Mouse (Mus musculus): ENCODE measurements at regions not wholly inside any gene's neighbourhood (a gene's known extent, or its start where the extent isn't known, plus 50 kb on each side); places are given as distances from the start of the nearest gene placed in this dataset.

DNA sequence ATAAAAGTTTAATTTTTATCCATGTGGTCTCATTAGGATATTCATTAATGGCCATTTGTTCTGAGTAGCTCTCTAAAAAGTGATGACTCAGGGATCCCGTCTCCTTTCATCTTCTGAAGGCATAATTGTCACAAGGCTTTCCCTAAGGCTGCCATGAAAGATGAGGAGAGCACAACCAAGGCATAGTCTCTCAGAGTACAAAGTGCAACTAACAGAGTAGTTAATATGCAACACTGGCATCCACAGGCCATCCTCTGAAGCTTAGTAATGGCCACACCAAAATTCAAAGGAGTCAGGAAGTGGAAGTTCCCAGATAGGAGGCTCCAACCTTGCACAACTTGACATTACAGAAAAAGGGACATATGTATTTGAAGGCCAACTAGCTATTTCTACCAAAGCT is 97.1 kb upstream of the Bmp4 start:
- Histone ChIP-seq H3K27ac (replicated peaks) (no peak overlapping the region), H3K36me3 (no peaks in the 10 kb centered on the region), H3K4me2 (no peak overlapping the region), H3K27me3 (no peaks in the 10 kb centered on the region), H3K9me3 (no peaks in the 10 kb centered on the region), H3K4me3 (no peak overlapping the region), H3K4me1 (replicated peaks) (no peaks in the 10 kb centered on the region), H3K9ac (no peak overlapping the region)
- WGBS: 86% methylated on average over 1 of the region's 1 CpGs
- ATAC-seq (ENCODE audit: low read depth): no peak

DNA sequence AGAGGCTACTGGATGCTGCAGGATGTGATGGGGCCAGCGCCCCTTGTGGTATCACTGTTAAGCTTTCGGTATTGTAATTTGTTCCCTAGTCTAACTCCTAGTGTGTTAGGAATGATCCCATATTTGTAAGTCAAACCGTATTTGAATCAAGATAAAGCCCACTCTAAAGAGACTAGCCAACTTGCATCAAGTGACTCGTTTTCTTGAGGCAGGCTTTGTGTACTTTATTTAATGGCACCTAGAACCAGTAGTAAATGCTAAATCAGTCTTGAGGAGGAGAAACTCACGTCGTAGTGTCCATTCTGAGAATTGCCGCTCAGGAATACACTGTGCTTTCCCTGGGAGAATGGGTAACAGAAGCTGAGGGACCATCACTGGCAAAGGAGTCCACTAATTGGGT is 89.9 kb upstream of the Bmp4 start:
- Histone ChIP-seq H3K4me1 (replicated peaks) (no peaks in the 10 kb centered on the region), H3K9me3 (no peaks in the 10 kb centered on the region), H3K36me3 (no peaks in the 10 kb centered on the region), H3K27ac (replicated peaks) (no peak overlapping the region), H3K9ac (no peak overlapping the region), H3K27me3 (no peaks in the 10 kb centered on the region), H3K4me2 (no peak overlapping the region), H3K4me3 (no peak overlapping the region)
- 86% methylated on average over 7 of the region's 7 CpGs for WGBS
- no peak for ATAC-seq (ENCODE audit: low read depth)

DNA sequence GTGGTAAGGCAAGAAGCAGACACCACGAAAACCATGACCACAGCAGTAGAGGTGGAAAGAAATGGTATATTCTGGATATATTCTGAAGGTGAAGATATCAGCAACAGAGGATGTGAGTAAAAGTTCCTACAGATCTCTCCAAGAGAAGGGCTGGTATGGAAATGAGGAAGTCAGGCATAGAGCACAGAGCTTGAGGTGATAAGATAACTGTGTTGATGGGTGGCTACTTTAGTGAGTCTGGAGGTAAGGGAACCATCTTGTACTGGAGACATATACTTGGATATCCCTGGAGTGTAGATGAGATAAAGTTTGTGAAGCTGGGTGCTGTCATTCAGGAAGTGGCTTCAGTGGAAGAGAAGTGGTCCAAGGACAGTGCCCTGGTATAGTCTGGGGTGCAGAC is 85.5 kb upstream of the Bmp4 start:
- ATAC-seq (ENCODE audit: low read depth): no peak
- Histone ChIP-seq H3K27ac (replicated peaks) (no peak overlapping the region), H3K4me3 (no peak overlapping the region), H3K36me3 (no peaks in the 10 kb centered on the region), H3K4me1 (replicated peaks) (no peaks in the 10 kb centered on the region), H3K9me3 (no peaks in the 10 kb centered on the region), H3K4me2 (no peak overlapping the region), H3K9ac (no peak overlapping the region), H3K27me3 (no peaks in the 10 kb centered on the region)
- 79% methylated on average over 1 of the region's 1 CpGs for WGBS

DNA sequence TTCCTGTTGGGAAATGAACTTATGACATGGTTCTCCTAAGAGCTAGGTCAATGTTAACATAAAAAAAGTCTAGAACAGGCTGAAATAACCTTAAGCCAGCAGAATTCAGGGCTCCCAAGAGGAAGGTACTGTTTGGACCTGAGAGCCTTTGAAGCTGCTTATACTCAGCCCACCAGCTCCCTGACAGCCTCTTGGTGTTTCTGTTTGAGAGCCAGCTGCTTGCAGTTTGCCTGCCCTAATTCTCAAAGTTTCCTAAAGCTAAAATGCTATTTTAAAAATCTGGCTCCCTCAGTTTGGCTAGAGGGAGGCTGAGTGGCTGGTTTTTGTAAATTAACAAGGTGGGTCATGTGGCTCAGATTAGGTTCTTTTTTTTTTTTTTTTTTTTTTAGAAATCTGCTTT is 72.5 kb upstream of the Bmp4 start:
- Histone ChIP-seq H3K4me3 (no peak overlapping the region), H3K4me1 (replicated peaks) (no peaks in the 10 kb centered on the region), H3K9ac (no peak overlapping the region), H3K27me3 (no peaks in the 10 kb centered on the region), H3K27ac (replicated peaks) (no peak overlapping the region), H3K4me2 (no peak overlapping the region), H3K9me3 (no peaks in the 10 kb centered on the region), H3K36me3 (no peaks in the 10 kb centered on the region)
- no peak for ATAC-seq (ENCODE audit: low read depth)

DNA sequence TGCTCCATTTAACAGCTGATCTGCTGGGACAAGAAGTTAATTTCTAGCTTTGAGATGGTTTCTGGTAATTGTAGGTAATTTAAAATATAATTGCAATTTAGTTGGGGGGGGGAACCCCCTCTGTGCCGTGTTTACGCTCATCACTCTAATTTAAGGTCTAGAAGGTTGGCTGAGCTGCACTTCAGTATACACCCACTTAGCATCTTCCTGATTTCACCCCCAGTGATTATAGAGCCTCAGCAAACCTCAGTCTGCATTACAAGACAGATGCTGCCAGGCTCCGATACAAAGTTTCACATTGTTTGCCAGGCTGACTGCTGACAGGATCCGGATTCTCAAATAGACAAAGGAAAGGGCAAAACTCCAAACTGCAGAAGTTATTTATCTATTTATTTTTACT is 71.5 kb upstream of the Bmp4 start:
- no peaks in the 10 kb centered on the region for H3K36me3 ChIP-seq
- H3K27ac ChIP-seq (replicated peaks): no peak overlapping the region
- H3K9me3 ChIP-seq: no peaks in the 10 kb centered on the region
- WGBS: 74% methylated on average over 4 of the region's 4 CpGs
- H3K9ac ChIP-seq: no peak overlapping the region
- H3K4me2 ChIP-seq: no peak overlapping the region
- ATAC-seq (ENCODE audit: low read depth): no peak
- no peak overlapping the region for H3K4me3 ChIP-seq
- no peaks in the 10 kb centered on the region for H3K27me3 ChIP-seq
- H3K4me1 ChIP-seq (replicated peaks): no peaks in the 10 kb centered on the region

DNA sequence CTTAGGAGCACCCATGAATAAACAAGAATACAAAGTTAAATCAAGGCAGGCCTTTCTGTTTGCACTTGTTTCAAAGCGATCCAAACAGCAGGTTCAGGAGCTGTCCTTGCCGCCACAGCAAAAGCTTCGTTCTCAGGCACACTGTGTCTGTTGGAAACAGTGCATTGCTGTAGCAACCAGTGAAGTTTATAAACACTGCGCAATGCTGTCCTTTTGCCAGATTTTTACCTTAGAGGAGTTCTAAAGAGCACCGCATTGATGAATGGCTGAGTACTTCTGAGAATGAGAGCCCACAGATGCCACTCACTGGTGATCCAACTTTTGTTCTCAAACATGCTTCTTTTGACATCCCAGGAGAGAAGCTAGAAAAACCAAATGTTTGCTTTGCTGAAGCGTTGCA is 64.0 kb upstream of the Bmp4 start:
- H3K27ac ChIP-seq (replicated peaks): no peak overlapping the region
- H3K27me3 ChIP-seq: no peaks in the 10 kb centered on the region
- H3K4me2 ChIP-seq: no peak overlapping the region
- WGBS: 84% methylated on average over 6 of the region's 6 CpGs
- no peak for ATAC-seq (ENCODE audit: low read depth)
- H3K36me3 ChIP-seq: no peaks in the 10 kb centered on the region
- no peaks in the 10 kb centered on the region for H3K4me1 ChIP-seq (replicated peaks)
- no peaks in the 10 kb centered on the region for H3K9me3 ChIP-seq
- no peak overlapping the region for H3K4me3 ChIP-seq
- H3K9ac ChIP-seq: no peak overlapping the region

DNA sequence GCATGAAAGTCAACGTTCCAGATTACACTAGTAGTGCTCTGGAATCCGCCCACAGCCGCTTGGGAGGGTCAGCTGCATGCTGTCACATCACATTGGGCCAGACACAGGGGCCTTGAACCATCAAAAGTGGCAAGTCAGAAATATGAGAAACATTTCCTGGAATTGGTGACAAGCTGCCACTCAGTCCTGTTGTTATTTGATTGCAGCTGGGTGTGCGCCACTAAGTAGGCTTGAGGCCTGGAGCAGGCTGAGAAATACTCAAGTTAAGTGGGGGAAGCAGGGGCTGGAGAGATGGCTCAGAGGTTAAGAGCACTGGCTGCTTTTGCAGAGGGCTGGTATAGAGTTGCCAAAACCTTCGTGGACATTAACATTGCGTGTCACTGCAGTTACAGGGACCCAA is 51.2 kb upstream of the Bmp4 start:
- Histone ChIP-seq H3K4me2 (no peak overlapping the region), H3K4me3 (no peak overlapping the region), H3K27me3 (no peaks in the 10 kb centered on the region), H3K9me3 (no peaks in the 10 kb centered on the region), H3K36me3 (no peaks in the 10 kb centered on the region), H3K9ac (no peak overlapping the region), H3K27ac (replicated peaks) (no peak overlapping the region), H3K4me1 (replicated peaks) (peaks cover 3% of the 10 kb centered on the region; the same call in 1 of the 2 replicates)
- no peak for ATAC-seq (ENCODE audit: low read depth)
- 93% methylated on average over 6 of the region's 6 CpGs for WGBS

Measured in neural tube, embryonic 13.5 days (tissue).